Mouse (Mus musculus): ENCODE data around the gene Mbd3.

GRCm38 (mm10) chr10:80442989-80443388, 43.6 kb upstream of the Mbd3 start:
- TF ChIP-seq CTCF (IDR thresholded peaks at IDR 0.05; ENCODE audit: insufficient read depth, low read length), result no peak
- TF ChIP-seq POLR2A (IDR thresholded peaks at IDR 0.05; ENCODE audit: borderline replicate concordance, extremely low read depth, low read depth, low read length), result no peak

Measured in lung, adult 2 months (tissue).